Mouse (Mus musculus): ENCODE results near the gene Irf7.
"Not testable (repeated sequence)": the region's sequence is repeated elsewhere in the genome, so short reads cannot be mapped to it uniquely, and the experiment has no call there.

Irf7 gene

GRCm38 (mm10) chr7:141275356-141275755 is 9.1 kb upstream of the Irf7 start:
- DNase-seq = no peak

- DNase-seq = no peak
Measured at GRCm38 (mm10) chr7:141270631-141271030, 4.3 kb upstream of the Irf7 start.

GRCm38 (mm10) chr7:141269273-141269545 is 2.9 kb upstream of the Irf7 start:
- DNase-seq = no peak

GRCm38 (mm10) chr7:141268466-141269272 is 2.4 kb upstream of the Irf7 start:
- DNase-seq = no peak

- no peak for DNase-seq
Measured at GRCm38 (mm10) chr7:141265411-141265738, 906 bp downstream of the Irf7 start.

GRCm38 (mm10) chr7:141264761-141265410 is 1.4 kb downstream of the Irf7 start:
- DNase-seq = peak; percentile 48 to 49

GRCm38 (mm10) chr7:141264041-141264700 is 2.1 kb downstream of the Irf7 start:
- DNase-seq = no peak

GRCm38 (mm10) chr7:141263640-141264039 is 2.6 kb downstream of the Irf7 start:
- DNase-seq = no peak

GRCm38 (mm10) chr7:141261480-141261879 is 4.8 kb downstream of the Irf7 start:
- peak; percentile 45 to 50 for DNase-seq

- DNase-seq = no peak
Measured at GRCm38 (mm10) chr7:141256159-141256558, 10.1 kb downstream of the Irf7 start.

- DNase-seq = not testable (repeated sequence)
Measured at GRCm38 (mm10) chr7:141250486-141250885, 15.8 kb downstream of the Irf7 start.

GRCm38 (mm10) chr7:141231551-141231950 is 34.7 kb downstream of the Irf7 start:
- DNase-seq = no peak

GRCm38 (mm10) chr7:141231111-141231510 is 35.2 kb downstream of the Irf7 start:
- DNase-seq = peak; percentile 57 to 73

- no peak for DNase-seq
Measured at GRCm38 (mm10) chr7:141230570-141230969, 35.7 kb downstream of the Irf7 start.

GRCm38 (mm10) chr7:141229702-141230101 is 36.6 kb downstream of the Irf7 start:
- no peak for DNase-seq

- peak; percentile 98 to 99 for DNase-seq
Measured at GRCm38 (mm10) chr7:141228279-141229067, 37.8 kb downstream of the Irf7 start, which contains the start of gene Phrf1. Gene Phrf1 (plus strand): TSS chr7:141228784.

GRCm38 (mm10) chr7:141227796-141228195 is 38.5 kb downstream of the Irf7 start:
- DNase-seq = no peak

- DNase-seq = no peak
Measured at GRCm38 (mm10) chr7:141226535-141226934, 39.7 kb downstream of the Irf7 start.

GRCm38 (mm10) chr7:141222696-141223215 is 43.5 kb downstream of the Irf7 start:
- no peak for DNase-seq

GRCm38 (mm10) chr7:141222126-141222467 is 44.2 kb downstream of the Irf7 start:
- DNase-seq = no peak

GRCm38 (mm10) chr7:141221249-141222125 is 44.8 kb downstream of the Irf7 start:
- peak; percentile 97 to 98 for DNase-seq

- no peak for DNase-seq
Measured at GRCm38 (mm10) chr7:141220377-141220776, 45.9 kb downstream of the Irf7 start.

Data from cerebellum, postnatal 10 days (tissue).